Mouse (Mus musculus) intestine, embryonic 16.5 days (tissue): ENCODE measurements at regions not wholly inside any gene's neighbourhood (a gene's known extent, or its start where the extent isn't known, plus 50 kb on each side); places are given as distances from the start of the nearest gene placed in this dataset.

Source experiments
- ATAC-seq: fragments of 200-750 bp; cut with Nextera tagmentation; 2 replicates; pipeline ENCODE4 v1.8.0; 2017; ENCODE audit warnings: moderate TSS enrichment, moderate library complexity
- H3K27ac ChIP-seq: fragments of 300-500 bp; sonication (generic); 2 replicates; pipeline ENCODE4 v1.5.1; 2014; ENCODE audit warnings: mild to moderate bottlenecking, low read length
- H3K27me3 ChIP-seq: fragments of 300-500 bp; sonication (generic); replicated peaks from 2 replicates; pipeline ENCODE4 v1.6.1; 2014; ENCODE audit warnings: low read length, control low read depth, mixed read lengths; ENCODE audit not compliant: control insufficient read depth, insufficient read depth
- H3K36me3 ChIP-seq: fragments of 300-500 bp; sonication (generic); 2 replicates; pipeline ENCODE4 v1.6.1; 2014; ENCODE audit warnings: low read length, control low read depth; ENCODE audit not compliant: control insufficient read depth, insufficient read depth
- H3K4me1 ChIP-seq: fragments of 300-500 bp; sonication (generic); 2 replicates; pipeline ENCODE4 v1.6.1; 2014; ENCODE audit warnings: low read length, control low read depth, mixed read lengths; ENCODE audit not compliant: control insufficient read depth, insufficient read depth
- H3K4me2 ChIP-seq: fragments of 300-500 bp; sonication (generic); 2 replicates; pipeline ENCODE4 v1.6.1; 2014; ENCODE audit warnings: low read depth, low read length, control low read depth
- H3K4me3 ChIP-seq: fragments of 300-500 bp; sonication (generic); 2 replicates; pipeline ENCODE4 v1.5.1; 2014; ENCODE audit warnings: mild to moderate bottlenecking, low read length
- H3K9ac ChIP-seq: fragments of 300-500 bp; sonication (generic); 2 replicates; pipeline ENCODE4 v1.6.1; 2014; ENCODE audit warnings: low read depth, low read length
- H3K9me3 ChIP-seq: fragments of 300-500 bp; sonication (generic); 2 replicates; pipeline ENCODE4 v1.6.1; 2016; ENCODE audit warnings: low read length, control low read depth; ENCODE audit not compliant: control insufficient read depth
- WGBS: fragments of 180-500 bp; shearing (Covaris S2); extraction: QIAGEN DNeasy Blood & Tissue Kit; methylation state at CpG from one replicate; pipeline ENCODE4 v1.1.7; 2014; 5-methylcytosine and 5-hydroxymethylcytosine counted together

DNA sequence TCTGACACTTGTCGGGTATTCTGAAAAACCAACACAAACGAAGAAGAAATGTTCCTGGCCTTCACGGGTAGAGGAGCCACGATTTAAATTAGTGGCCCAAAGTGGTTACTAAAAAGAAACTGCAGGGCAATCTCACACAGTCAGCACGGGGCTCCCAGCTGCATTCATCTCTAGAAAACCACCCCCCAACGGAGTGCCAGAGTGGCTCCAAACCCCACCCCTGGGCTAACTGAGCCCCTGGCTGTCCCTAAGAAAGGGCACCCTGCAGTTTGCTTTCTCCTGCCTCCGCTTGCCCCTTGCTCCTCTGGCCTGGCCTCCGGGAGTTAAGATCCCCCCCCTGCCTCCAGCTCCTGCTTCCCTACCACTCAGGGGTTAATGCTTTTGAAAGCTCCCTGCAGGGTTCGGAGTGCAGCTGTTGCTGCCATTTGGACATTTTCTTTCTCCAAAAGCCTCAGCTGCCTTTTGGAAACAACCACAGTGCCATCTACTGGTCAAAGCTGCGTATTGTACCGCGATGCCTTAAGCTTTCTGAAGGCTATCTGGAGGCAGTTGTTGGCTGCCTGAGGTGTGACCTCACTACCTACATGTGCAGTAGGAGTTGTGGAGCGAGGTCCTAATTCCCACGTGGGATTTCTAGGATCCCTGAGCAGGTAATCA is 92.9 kb upstream of the Castor2 start:
- 6% methylated on average over 14 of the region's 14 CpGs for WGBS
- Histone ChIP-seq H3K4me3 (peak overlapping the region; percentile 28), H3K4me1 (0 out of 2 replicates have a peak, but pooled peaks cover 3% of the 10 kb centered on the region), H3K4me2 (peak overlapping the region; percentile 51), H3K9me3 (no peaks in the 10 kb centered on the region), H3K27me3 (no peaks in the 10 kb centered on the region; the same call in 1 of the 2 replicates), H3K9ac (peak overlapping the region; percentile 46; the same call in 1 of the 2 replicates), H3K36me3 (no peaks in the 10 kb centered on the region), H3K27ac (no peak overlapping the region)
- peak; percentile 91 for ATAC-seq

DNA sequence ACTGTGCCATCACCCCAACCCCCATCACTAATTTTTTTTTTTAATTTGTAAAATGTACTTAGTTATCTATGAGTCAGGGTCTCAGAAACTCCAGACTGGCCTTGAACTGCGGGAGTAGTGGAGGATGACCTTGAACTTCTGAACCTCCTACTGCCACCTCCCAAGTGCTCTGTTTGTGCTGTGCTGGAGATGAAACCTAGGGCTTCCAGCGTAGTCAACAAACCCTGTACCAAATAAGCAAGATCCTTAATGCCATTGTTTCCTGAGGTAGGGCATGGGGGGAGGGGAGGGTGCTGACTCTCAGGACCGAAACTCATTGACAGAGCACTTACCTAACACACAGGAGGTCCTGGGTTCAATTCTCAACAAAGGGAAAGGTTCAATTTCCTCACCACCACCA is 93.5 kb upstream of the Castor2 start:
- H3K27ac ChIP-seq = no peak overlapping the region

DNA sequence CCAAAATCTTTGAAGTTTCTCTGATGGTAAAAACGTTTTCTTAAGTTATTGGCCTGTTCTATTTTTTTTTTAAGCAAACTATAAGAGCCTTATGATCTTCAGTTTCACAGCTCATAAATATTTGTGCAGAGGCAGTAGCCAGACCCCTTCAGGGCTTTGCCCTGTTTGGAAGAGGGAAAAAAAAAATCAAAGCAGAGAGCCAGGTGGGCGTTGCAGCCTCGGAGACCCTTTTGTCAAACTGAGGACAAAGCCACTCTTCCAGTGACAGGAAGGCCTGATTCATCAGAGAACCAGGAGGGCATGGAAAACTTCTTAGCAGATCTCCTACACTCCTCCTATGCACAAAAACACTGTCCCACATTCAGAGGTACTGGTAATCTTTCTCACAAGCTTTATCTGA is 99.4 kb upstream of the Castor2 start:
- no peak for ATAC-seq
- Histone ChIP-seq H3K9me3 (no peaks in the 10 kb centered on the region), H3K4me3 (no peak overlapping the region), H3K36me3 (no peaks in the 10 kb centered on the region), H3K4me1 (no peaks in the 10 kb centered on the region), H3K4me2 (no peak overlapping the region), H3K27ac (no peak overlapping the region), H3K9ac (no peak overlapping the region), H3K27me3 (no peaks in the 10 kb centered on the region)
- WGBS = 31% methylated on average over 3 of the region's 3 CpGs

More for the DNA sequence above, 93.5 kb upstream of the Castor2 start:
- Histone ChIP-seq H3K4me3 (no peak overlapping the region), H3K27me3 (no peaks in the 10 kb centered on the region; the same call in 1 of the 2 replicates), H3K9me3 (no peaks in the 10 kb centered on the region), H3K9ac (no peak overlapping the region), H3K4me2 (no peak overlapping the region), H3K4me1 (0 out of 2 replicates have a peak, but pooled peaks cover 3% of the 10 kb centered on the region), H3K36me3 (no peaks in the 10 kb centered on the region)
- no peak for ATAC-seq
- 69% methylated on average over 3 of the region's 3 CpGs for WGBS

DNA sequence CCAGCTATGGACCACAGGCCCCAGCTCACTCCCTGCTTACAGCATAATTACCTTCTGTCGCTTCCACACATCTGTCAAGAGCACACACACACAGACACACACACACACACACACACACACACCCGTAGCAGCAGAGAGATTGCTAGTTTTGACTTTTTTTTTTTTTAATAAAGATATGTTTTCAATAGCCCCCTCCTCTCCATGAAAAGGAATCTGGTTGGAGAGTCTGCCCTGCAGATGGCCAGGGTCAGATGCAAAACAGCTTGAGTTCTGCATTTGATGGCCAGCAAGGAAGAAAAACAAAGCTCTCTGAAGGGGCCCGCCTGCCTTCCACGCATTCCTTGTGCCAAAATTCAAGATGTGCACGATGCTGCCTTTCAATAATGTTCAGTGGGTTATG is 99.8 kb upstream of the Castor2 start:
- Histone ChIP-seq H3K4me2 (no peak overlapping the region), H3K27ac (no peak overlapping the region), H3K4me1 (no peaks in the 10 kb centered on the region), H3K4me3 (no peak overlapping the region), H3K27me3 (no peaks in the 10 kb centered on the region), H3K9me3 (no peaks in the 10 kb centered on the region), H3K36me3 (no peaks in the 10 kb centered on the region), H3K9ac (no peak overlapping the region)
- no peak for ATAC-seq
- 24% methylated on average over 5 of the region's 5 CpGs for WGBS

DNA sequence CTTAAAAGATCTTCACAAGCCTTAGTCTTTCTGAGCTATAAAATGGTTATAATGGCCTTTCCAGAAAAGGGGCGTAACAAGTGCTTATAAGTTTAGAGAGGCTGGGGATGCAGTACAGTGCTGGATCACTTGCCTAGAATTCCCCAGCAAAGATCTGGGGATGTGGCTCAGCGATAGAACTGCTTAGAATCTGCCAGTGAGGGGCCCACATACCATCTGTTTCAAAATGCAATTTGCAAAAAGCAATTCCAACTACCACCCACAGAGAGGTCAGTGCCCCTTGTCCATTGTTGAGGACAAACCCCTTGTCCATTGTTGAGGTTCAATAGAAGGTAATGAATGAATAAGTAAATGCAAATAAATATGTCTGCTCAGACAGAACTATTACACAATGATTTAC is 107.5 kb upstream of the Castor2 start:
- WGBS = 61% methylated on average over 2 of the region's 2 CpGs
- Histone ChIP-seq H3K27ac (no peak overlapping the region), H3K27me3 (no peaks in the 10 kb centered on the region), H3K4me1 (no peaks in the 10 kb centered on the region), H3K9ac (no peak overlapping the region), H3K36me3 (no peaks in the 10 kb centered on the region), H3K9me3 (no peaks in the 10 kb centered on the region), H3K4me3 (no peak overlapping the region), H3K4me2 (no peak overlapping the region)
- ATAC-seq = no peak

DNA sequence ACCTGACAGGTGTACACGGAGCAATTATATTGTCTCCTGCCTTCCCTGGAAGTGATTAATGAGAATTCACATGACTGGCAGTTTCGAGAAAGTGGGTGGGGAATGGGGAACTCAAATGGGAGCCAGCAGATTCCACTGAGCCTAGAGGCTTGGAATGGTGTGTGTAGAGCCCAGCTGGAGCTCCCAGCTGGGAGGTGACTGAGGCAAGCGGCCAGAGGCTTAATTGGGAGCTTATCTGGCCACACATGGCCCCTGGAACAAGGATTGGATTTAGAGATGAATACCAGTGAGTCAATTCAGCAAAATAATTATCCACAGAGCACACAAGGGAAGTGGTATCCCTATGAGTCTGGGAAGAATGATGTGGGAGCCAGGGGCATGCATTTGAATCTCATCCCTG is 108.0 kb upstream of the Castor2 start:
- Histone ChIP-seq H3K4me3 (no peak overlapping the region), H3K4me2 (no peak overlapping the region), H3K9me3 (no peaks in the 10 kb centered on the region), H3K4me1 (no peaks in the 10 kb centered on the region), H3K27ac (no peak overlapping the region), H3K36me3 (no peaks in the 10 kb centered on the region), H3K9ac (no peak overlapping the region), H3K27me3 (no peaks in the 10 kb centered on the region)
- WGBS = 28% methylated on average over 3 of the region's 3 CpGs
- ATAC-seq = no peak

DNA sequence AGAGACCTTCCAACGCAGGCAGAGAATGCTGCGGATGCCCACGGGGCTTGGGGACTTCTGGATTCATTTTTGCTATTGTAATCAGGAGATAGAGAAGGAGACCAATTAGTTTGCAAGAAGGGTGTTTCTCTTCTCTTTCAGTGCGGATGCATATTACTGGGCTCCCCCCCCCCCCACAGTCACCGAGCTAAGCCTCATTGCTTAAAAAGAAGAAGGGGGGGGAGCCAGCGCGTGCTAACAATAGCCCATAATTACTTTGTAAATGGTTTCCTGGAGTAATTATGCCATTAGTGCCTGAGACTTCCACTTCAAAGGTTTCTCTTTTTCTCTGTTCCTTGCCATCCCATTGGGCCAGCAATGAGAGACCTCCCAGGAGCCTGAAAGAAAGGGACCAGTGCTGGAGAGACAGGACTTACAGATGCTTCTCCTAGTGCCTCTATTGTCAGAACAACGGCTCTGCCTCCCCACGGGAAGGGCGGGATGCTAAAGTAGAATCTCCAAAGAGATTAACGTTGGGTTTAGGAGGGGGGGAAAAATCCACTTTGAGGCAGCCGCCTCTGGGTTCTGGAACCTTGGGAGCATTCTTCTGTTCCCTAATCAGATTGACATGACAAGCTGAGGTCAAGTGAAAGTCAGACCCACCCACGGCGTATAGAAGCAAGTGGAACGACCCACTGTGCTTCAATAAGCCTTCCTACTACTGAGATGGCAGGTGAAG is 116.1 kb upstream of the Castor2 start:
- no peak for ATAC-seq
- H3K27me3 ChIP-seq = no peaks in the 10 kb centered on the region
- H3K4me2 ChIP-seq = no peak overlapping the region
- H3K4me3 ChIP-seq = no peak overlapping the region
- H3K36me3 ChIP-seq = no peaks in the 10 kb centered on the region
- 9% methylated on average over 14 of the region's 15 CpGs for WGBS
- H3K4me1 ChIP-seq = no peaks in the 10 kb centered on the region
- H3K9me3 ChIP-seq = no peaks in the 10 kb centered on the region
- no peak overlapping the region for H3K9ac ChIP-seq
- no peak overlapping the region for H3K27ac ChIP-seq

DNA sequence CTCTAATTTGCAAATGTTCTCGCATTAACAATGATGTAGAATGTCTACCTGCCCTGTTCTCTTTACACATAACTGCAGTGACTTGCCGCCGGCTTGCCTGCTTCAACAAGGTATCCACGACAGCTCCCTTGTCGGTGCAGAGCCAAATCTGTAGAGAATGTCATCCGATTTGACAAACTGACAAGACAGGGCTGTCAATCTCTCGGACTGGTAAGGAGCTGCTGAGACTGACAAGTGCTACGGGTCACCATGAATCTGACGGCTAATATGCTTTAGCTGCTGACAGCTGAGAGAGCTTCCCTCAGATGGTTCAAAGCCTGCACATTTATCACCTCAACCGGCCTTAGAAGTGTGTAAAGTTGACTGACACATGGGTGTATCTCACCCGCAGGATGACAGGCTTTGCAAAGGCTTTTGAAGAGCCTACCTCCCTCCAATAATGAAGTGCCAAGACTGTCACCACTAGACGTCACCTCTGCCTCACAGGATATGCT is 129.0 kb upstream of the Castor2 start:
- Histone ChIP-seq H3K4me1 (no peaks in the 10 kb centered on the region), H3K9me3 (no peaks in the 10 kb centered on the region)
- 73% methylated on average over 12 of the region's 12 CpGs for WGBS

DNA sequence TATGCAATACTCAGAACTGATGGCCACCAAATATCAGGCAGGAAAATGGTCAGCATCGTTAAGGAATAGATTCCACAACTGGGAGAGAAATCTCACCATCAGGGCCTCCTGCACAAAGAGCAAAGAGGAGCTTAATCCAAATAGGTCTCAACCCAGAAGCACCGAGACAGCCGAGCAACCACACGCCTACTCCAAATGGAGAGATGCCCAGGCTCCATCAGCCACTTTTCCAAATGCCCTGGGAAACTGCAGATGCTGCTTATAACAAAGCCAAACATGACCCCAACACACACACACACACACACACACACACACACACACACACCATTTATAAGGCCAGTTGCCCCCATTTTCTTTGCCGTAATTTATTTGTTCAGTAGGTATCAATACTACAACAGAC is 136.2 kb upstream of the Castor2 start:
- no peak for ATAC-seq
- Histone ChIP-seq H3K9me3 (no peaks in the 10 kb centered on the region), H3K9ac (no peak overlapping the region), H3K4me3 (no peak overlapping the region), H3K36me3 (no peaks in the 10 kb centered on the region), H3K4me1 (no peaks in the 10 kb centered on the region), H3K27me3 (no peaks in the 10 kb centered on the region), H3K27ac (no peak overlapping the region), H3K4me2 (no peak overlapping the region)
- WGBS = 86% methylated on average over 5 of the region's 5 CpGs

More for the DNA sequence above, 129.0 kb upstream of the Castor2 start:
- Histone ChIP-seq H3K9ac (no peak overlapping the region), H3K27me3 (no peaks in the 10 kb centered on the region), H3K27ac (no peak overlapping the region), H3K4me2 (no peak overlapping the region), H3K36me3 (no peaks in the 10 kb centered on the region), H3K4me3 (no peak overlapping the region)
- ATAC-seq = no peak
